Mouse (Mus musculus): ENCODE data around the gene Hip1r.
A peak's percentile ranks its signal among the peaks of the same experiment; 100 is the strongest.

The Hip1r gene

DNA sequence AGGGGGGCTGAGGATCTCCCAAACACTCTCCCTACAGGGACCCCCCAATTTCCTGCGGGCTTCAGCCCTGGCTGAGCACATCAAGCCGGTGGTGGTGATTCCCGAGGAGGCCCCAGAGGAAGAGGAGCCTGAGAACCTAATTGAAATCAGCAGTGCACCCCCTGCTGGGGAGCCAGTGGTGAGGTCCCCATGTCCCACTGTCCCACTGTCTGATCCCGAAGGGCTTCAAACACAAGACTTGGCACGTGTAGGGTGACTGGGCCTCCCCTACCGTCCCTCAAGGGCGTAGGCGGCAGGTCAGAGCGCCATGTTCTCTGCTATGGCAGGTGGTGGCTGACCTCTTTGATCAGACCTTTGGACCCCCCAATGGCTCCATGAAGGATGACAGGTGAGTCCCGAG is 22.8 kb downstream of the Hip1r start:
- DNase-seq (ENCODE audit: low spot score in 2 of 2) = peak in 1 of 2 experiments; percentile 51

GRCm38 (mm10) chr5:123996695-123997094 is 23.3 kb downstream of the Hip1r start:
- DNase-seq (ENCODE audit: low spot score in 2 of 2) = no peak

GRCm38 (mm10) chr5:123997211-123997751 is 23.9 kb downstream of the Hip1r start:
- no peak for DNase-seq (ENCODE audit: low spot score in 2 of 2)

GRCm38 (mm10) chr5:123997811-123998210 is 24.4 kb downstream of the Hip1r start:
- DNase-seq (ENCODE audit: low spot score in 2 of 2) = no peak

GRCm38 (mm10) chr5:123998370-123998769 is 24.9 kb downstream of the Hip1r start:
- no peak for DNase-seq (ENCODE audit: low spot score in 2 of 2)

- peak; percentile 76 to 94 for DNase-seq (ENCODE audit: low spot score in 2 of 2)
Observed at GRCm38 (mm10) chr5:124000824-124001223, 27.4 kb downstream of the Hip1r start.

GRCm38 (mm10) chr5:124001274-124001673 is 27.8 kb downstream of the Hip1r start:
- no peak for DNase-seq (ENCODE audit: low spot score in 2 of 2)

- DNase-seq (ENCODE audit: low spot score in 2 of 2) = no peak
Observed at GRCm38 (mm10) chr5:124002876-124003275, 29.4 kb downstream of the Hip1r start.

GRCm38 (mm10) chr5:124003375-124003774 is 29.9 kb downstream of the Hip1r start:
- no peak for DNase-seq (ENCODE audit: low spot score in 2 of 2)

- peak; percentile 37 to 44 for DNase-seq (ENCODE audit: low spot score in 2 of 2)
Observed at GRCm38 (mm10) chr5:124004356-124005150, 31.1 kb downstream of the Hip1r start.

DNA sequence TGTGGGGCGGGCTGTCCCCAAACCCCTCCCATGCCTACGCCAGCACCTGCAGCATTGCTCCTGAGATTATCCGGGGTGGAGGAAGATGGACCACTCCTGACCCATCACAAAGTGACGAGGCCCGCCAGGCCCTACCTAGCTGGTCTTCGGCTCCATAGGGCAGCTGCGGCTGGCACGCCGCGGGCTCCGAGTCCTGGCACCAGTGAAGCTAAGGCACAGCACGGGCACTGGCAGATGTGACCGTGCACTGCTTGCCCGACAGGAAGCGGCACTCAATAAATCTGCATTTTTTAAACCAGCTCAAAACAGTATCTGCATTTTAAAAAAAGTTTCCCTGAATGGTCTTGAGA is 31.7 kb downstream of the Hip1r start:
- DNase-seq (ENCODE audit: low spot score in 2 of 2) = no peak

GRCm38 (mm10) chr5:124005591-124005990 is 32.2 kb downstream of the Hip1r start:
- no peak for DNase-seq (ENCODE audit: low spot score in 2 of 2)

DNA sequence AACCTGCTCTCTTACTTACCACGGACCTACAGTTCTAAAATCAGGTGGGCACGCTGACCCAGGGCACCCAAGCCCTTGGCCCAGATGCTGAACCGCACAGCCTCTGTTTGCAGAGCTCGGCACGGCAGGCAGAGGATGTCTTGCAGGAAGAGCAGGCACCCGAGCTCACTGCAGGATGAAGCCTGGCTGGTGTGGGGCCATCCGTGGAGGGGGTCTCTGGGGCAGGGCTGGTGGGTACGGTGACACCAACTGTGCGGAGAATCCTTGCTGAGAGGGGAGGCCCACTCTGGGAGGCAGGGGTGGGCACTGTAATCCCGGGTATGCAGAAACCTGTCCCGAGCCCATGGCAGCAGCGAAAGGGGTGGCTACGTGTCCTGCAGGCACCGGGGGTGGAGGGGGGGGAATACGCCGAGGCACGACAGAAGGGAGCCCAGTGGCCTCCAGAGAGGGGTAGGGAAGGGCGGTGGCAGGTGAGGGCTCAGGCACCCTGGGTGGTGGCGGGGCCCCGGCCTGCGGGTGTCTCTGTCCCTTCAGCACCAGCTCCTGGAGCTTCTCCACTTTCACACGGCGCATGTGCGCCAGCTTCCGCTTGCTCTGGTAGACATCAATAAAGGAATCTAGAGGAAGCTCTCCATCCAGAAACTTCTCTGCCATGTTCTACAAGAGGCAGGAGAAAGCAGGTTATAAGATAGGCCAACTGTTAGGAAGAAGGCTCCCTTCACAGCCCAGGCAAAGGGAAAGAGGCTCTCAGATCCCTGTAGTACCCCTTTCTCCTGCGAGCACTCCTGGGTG is 32.9 kb downstream of the Hip1r start:
- no peak for DNase-seq (ENCODE audit: low spot score in 2 of 2)

GRCm38 (mm10) chr5:124006891-124007491 is 33.6 kb downstream of the Hip1r start:
- DNase-seq (ENCODE audit: low spot score in 2 of 2) = no peak

DNA sequence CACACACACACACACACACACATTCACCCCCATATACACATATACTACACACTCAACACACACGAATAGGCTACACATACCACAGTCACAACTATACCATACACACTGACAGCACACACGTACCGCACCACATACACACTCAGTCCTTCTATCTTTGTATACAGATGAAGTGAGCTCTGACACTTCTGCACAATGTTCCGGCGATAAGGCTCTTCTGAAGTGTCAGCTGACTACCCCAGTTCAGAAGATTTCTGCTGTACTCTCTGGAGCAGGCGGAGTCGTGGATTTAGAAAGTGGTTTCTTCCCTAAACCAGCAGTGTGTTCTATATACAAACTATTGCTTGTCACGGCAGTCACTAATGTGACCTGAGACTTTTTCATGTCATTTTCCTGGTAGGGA is 36.6 kb downstream of the Hip1r start:
- DNase-seq (ENCODE audit: low spot score in 2 of 2) = no peak

DNA sequence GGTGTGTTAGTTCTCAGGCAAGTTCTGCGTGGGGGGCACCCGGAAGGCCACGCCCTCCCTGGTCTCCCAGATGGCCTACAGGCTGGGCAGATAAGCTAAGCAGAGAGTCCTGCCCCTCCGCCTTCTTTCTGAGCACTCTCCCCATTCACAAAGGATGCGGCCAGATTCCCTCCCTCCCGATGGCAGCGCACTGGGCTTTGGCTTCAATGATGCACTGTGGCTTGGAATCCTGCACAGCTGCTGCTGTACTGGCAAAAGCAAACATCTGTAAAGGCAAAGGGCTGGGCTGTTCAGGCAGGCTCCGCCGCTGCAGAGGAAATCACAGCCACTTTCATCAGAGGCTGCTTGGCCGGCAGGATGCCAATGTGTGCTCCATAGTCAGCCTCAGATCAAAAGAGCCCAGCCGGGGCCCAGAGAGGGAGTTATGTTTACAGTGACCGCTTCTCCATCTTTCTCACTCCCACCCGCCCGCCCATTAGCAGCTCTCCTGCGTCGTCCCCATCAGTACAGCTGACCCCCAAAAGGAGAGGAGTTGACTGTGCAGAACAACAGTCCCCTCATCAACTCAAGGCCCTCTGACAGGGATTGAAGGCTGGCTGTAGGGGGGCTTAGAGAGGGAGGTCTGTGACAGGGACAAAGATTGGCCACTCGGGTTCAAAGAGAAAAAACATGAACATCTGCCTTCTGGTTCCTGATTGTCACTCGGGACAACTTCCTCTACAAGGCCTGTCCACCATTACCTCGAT is 37.7 kb downstream of the Hip1r start:
- DNase-seq (ENCODE audit: low spot score in 2 of 2) = no peak

DNA sequence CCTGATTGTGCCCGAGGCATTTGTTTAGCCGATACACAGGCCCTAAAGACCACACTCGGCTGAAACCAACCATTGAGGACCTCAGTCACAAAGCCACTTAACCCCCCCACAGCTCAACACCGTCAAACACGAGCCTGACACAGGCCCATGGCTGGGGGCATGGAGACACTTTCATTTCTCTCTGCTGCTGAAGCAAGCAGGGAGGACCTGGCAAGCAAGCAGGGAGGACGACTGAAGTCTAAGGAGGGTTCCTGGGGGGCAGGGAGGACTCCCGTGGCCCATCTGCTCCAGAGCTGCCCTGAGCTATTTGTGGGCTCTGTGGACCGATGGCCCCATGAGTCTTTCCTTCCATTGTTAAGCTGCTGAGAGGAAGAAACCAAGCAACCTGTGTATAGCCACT is 38.5 kb downstream of the Hip1r start:
- no peak for DNase-seq (ENCODE audit: low spot score in 2 of 2)

DNA sequence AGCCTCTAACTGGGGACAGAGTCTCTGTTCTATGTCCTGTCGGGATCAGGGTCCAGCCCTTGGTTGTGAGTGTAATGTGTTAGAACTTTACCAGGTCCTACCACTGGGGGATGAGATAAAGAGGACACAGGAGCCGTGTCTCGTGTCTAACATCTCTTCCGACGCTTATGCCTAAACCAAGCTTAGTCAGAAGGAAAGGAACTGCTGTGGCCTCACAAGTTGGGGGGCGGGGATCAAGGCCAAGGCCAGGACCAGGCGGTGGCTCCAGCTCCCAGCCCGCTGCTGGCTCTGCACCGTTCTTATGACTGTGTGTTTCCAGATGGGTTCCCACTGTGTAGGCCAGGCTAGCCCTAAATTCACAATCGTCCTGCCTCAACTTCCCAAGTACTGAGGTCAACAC is 39.5 kb downstream of the Hip1r start:
- DNase-seq (ENCODE audit: low spot score in 2 of 2) = no peak

DNA sequence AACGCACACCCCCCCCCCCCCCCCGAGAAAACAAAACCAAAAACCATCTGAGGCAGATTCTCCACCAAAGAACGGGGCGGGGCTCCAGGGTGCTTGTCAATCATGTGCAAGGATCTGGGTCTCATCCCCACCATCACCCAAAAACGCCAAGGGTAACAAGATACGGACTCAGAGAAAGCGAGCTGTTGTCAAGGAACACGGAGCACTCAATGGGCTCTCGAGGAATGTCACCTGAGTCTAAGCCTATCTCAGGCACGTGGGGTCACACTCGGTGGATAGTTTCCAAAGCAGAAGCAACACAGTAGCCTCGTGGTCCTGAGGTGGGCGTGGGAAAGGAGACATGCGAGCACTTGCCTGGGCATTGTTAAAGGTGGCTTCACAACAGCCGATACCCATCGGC is 40.3 kb downstream of the Hip1r start:
- no peak for DNase-seq (ENCODE audit: low spot score in 2 of 2)

DNA sequence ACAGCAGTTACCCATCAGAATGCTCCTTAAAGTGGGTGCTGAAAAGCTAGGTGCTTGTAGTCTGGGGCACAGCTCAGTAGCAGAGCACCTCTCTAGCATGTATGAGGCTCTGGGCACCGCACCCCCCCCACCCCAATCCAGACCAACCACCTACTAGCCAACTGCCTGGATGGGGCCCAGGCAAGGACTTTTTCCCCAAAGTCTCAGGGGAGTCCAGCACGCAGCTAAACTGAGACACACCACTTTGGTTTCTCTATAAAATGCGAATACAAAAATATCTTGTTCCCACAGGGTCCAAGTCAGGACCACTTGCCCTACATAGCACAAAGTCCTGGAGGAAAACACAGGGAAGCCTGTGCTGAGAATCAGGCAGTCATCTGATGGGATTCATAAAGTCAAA is 40.8 kb downstream of the Hip1r start:
- no peak for DNase-seq (ENCODE audit: low spot score in 2 of 2)

DNA sequence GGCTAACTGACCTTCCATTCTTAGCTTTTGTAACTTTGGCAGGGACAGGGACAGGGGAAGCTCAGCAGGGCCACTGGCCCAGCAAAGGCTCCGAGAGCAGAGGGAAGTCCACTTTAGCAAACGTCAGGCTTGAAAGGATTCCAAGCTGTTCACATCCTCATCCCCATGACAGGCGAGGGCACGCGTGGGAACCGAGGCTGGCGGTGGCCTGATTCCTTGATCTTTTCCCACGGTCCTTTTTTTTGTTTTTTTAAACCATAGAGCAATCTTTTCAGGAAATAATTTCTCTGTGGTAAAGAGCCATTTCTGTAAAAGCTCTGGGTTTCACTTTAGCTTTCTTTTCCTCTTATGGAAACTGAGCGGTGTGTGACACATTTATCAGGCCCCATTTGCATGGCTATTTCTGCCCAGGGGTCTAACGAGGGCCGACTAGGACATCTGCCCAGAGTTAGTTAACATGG is 41.4 kb downstream of the Hip1r start:
- DNase-seq (ENCODE audit: low spot score in 2 of 2) = no peak

DNA sequence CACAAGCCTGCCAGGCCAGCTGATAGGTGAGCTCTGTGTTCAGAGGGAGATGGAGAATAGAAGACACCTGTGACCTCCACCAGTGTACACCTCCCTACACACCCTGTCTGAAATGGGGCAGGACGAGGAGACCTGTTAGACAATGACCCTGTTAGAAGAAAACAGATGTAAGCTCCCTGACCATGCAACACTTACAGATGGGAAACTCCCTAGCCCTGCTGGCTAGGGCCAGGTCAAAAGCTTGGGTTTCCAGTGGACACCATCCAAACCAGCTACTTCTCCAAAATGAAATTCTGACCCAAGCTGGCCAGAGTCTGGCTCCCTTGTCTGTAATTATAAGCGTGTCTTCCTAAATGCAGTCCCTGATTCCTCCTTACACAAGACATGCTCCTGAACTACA is 42.3 kb downstream of the Hip1r start:
- no peak for DNase-seq (ENCODE audit: low spot score in 2 of 2)

Measured in thymus, postnatal 10 days (tissue).